Mouse (Mus musculus) liver, embryonic 11.5 days (tissue): Measurements from ENCODE around the gene Ctso. TPM values are rescaled to one million over a fixed set of nuclear protein-coding genes. Genes with fewer than 3 reads are reported as not detected.

ENCODE experiments used
- ATAC-seq: fragments of 200-750 bp; cut with Nextera tagmentation; replicated peaks from 2 replicates; pipeline ENCODE4 v1.8.0; 2017; ENCODE audit warnings: moderate number of reproducible peaks, mild to moderate bottlenecking, moderate TSS enrichment, moderate library complexity; ENCODE audit not compliant: low FRiP score
- DNase-seq: peaks from one replicate; pipeline ENCODE4 v3.0.0-alpha.2; 2017; ENCODE audit warnings: low spot score
- H3K27ac ChIP-seq: fragments of 300-500 bp; sonication (generic); 2 replicates; pipeline ENCODE4 v1.5.1; 2014; ENCODE audit warnings: mild to moderate bottlenecking, low read depth, low read length, control low read depth
- H3K27me3 ChIP-seq: fragments of 300-500 bp; sonication (generic); replicated peaks from 2 replicates; pipeline ENCODE4 v1.6.1; 2014; ENCODE audit warnings: low read length, mixed read lengths; ENCODE audit not compliant: control insufficient read depth, insufficient read depth
- H3K36me3 ChIP-seq: fragments of 300-500 bp; sonication (generic); 2 replicates; pipeline ENCODE4 v1.6.1; 2014; ENCODE audit warnings: mild to moderate bottlenecking, low read length, moderate library complexity, mixed read lengths; ENCODE audit not compliant: control insufficient read depth, insufficient read depth
- H3K4me1 ChIP-seq: fragments of 300-500 bp; sonication (generic); replicated peaks from 2 replicates; pipeline ENCODE4 v1.6.1; 2014; ENCODE audit warnings: low read length, mixed read lengths; ENCODE audit not compliant: control insufficient read depth, insufficient read depth
- H3K4me2 ChIP-seq: fragments of 300-500 bp; sonication (generic); 2 replicates; pipeline ENCODE4 v1.6.1; 2014; ENCODE audit warnings: mild to moderate bottlenecking, control low read depth, moderate library complexity
- H3K4me3 ChIP-seq: fragments of 300-500 bp; sonication (generic); 2 replicates; pipeline ENCODE4 v1.5.1; 2014; ENCODE audit warnings: low read depth, low read length, control low read depth
- H3K9ac ChIP-seq: fragments of 300-500 bp; sonication (generic); 2 replicates; pipeline ENCODE4 v1.6.1; 2014; ENCODE audit warnings: low read depth, low read length, control low read depth
- H3K9me3 ChIP-seq: fragments of 300-500 bp; sonication (generic); 2 replicates; pipeline ENCODE4 v1.6.1; 2016; ENCODE audit warnings: low read length, inconsistent platforms, mixed read lengths; ENCODE audit not compliant: control insufficient read depth
- WGBS: fragments of 180-500 bp; shearing (Covaris S2); extraction: QIAGEN DNeasy Blood & Tissue Kit; methylation state at CpG from one replicate; pipeline ENCODE4 v1.1.7; 2014; 5-methylcytosine and 5-hydroxymethylcytosine counted together
- polyA plus RNA-seq: library from polyadenylated mRNA; unstranded; fragments of >200 nt; fragmentation: Nextera tagmentation; extraction: Ambion mirVana; gene quantifications from 2 replicates; pipeline ENCODE4 v1.2.1, GENCODE M21; 2014

The Ctso gene
- polyA plus RNA-seq, 1 experiment from 2014 or later = 6.5 TPM

DNA sequence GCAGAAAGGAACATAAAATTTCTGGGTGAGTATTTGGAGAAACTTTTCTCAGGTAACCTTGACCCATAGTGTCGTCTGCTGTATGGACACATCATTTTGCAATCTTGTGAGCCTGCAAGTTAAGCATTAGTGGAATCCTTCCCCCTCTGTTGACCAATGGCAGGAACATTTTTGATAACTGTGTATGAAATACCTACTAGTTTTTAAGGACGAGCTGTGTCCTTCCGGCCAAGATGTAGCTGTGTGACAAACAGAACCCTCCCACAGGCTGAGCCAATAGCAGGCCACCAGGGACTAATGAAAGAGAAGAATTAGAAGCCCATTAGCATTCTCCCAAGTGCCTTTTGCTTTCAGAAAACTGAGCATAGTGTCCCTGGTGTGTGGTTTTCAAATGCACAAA, 58.1 kb downstream of the Ctso start:
- ATAC-seq = no peak
- Histone ChIP-seq H3K36me3 (no peaks in the 10 kb centered on the region), H3K4me3 (no peak overlapping the region), H3K27me3 (no peaks in the 10 kb centered on the region), H3K9me3 (no peaks in the 10 kb centered on the region), H3K27ac (no peak overlapping the region), H3K4me2 (no peak overlapping the region), H3K9ac (no peak overlapping the region), H3K4me1 (0 out of 2 replicates have a peak, but pooled peaks cover 2% of the 10 kb centered on the region)
- DNase-seq = no peak
- WGBS = 61% methylated on average over 3 of the region's 3 CpGs

DNA sequence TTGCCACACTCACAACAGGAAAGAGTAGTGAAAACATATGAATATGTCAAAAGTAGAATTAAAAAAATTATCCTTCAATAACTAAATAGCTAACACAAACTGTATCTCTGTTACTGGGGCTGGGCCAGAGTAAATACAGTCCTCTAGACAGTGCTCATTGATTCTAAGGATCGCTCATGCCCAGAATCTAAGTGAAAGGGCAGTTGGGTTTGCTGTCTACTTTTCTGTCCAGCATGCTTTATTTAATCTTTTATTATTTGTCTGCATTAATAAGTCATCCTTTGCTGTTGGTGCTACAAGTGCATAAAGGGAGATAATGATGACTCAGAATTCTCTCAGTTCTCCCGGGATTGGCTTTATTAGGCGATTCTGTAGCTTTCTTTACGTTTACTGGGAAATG, 63.0 kb downstream of the Ctso start:
- ATAC-seq = no peak
- Histone ChIP-seq H3K27ac (no peak overlapping the region), H3K9ac (no peak overlapping the region), H3K4me2 (no peak overlapping the region), H3K27me3 (no peaks in the 10 kb centered on the region), H3K9me3 (no peaks in the 10 kb centered on the region), H3K4me1 (no peaks in the 10 kb centered on the region), H3K4me3 (no peak overlapping the region), H3K36me3 (no peaks in the 10 kb centered on the region)
- WGBS = 44% methylated on average over 4 of the region's 4 CpGs
- DNase-seq = no peak

- Histone ChIP-seq H3K36me3 (no peaks in the 10 kb centered on the region), H3K4me2 (no peak overlapping the region), H3K27me3 (no peaks in the 10 kb centered on the region), H3K27ac (no peak overlapping the region), H3K9ac (no peak overlapping the region), H3K4me3 (no peak overlapping the region), H3K4me1 (no peaks in the 10 kb centered on the region), H3K9me3 (no peaks in the 10 kb centered on the region)
- WGBS = 5% methylated on average over 1 of the region's 1 CpGs
- ATAC-seq = no peak
- no peak for DNase-seq
Measured at GRCm38 (mm10) chr3:81995988-81996387, 63.6 kb downstream of the Ctso start.

Other genes starting within 250 kb of the Ctso start
- gene Tdo2, start 43.6 kb downstream of the Ctso start, polyA plus RNA-seq = 0.38 and 0.71 TPM in 2 replicates
- not detected in 2 replicates for gene Asic5, start 49.7 kb downstream of the Ctso start, polyA plus RNA-seq
- gene Gucy1b1, start 142.1 kb downstream of the Ctso start, polyA plus RNA-seq = 18.2 and 23.5 TPM in 2 replicates
- gene Gucy1a1, start 213.2 kb downstream of the Ctso start, polyA plus RNA-seq = 18.4 and 18.8 TPM in 2 replicates